Mouse (Mus musculus): ENCODE measurements around the gene Foxa2. TPM values are rescaled to one million over a fixed set of nuclear protein-coding genes. Genes with fewer than 3 reads are reported as not detected.
A peak's percentile ranks its signal among the peaks of the same experiment; 100 is the strongest.

Foxa2 gene
- total and polyA plus RNA-seq, 2 experiments from 2014 or later, result 2.7 to 11.1 TPM

DNA sequence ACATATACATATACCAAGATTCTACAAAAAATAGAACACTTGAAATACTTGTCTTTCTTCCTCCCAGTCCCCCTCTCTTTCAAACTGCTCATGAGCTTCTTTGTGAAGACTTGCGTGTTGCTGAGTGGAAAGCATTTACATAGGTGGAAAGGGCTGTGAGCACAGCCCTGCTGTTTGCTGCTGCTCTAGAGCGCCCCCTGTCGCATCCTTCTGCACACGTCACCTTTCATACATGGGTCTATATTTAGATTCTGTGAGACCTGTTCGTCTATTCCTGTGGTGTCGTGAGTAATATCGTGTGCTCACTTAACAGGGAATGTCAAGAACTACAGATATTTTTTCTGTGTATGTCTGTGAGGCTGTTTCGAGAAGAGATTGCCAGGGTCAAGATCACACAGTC, 35.5 kb upstream of the Foxa2 start:
- Histone ChIP-seq H3K36me3 (ENCODE audit: insufficient read depth, low read length) (no peaks in the 10 kb centered on the region), H3K4me3 (ENCODE audit: low read depth, low read length) (no peak overlapping the region), H3K27ac (ENCODE audit: low read depth, low read length) (no peak overlapping the region), H3K4me2 (ENCODE audit: low read depth, low read length, poor library complexity, severe bottlenecking) (no peak overlapping the region), H3K4me1 (ENCODE audit: insufficient read depth, low read length) (no peaks in the 10 kb centered on the region), H3K9ac (replicated peaks; ENCODE audit: low read length, poor library complexity, severe bottlenecking) (no peak overlapping the region), H3K27me3 (ENCODE audit: insufficient read depth, low read length) (no peaks in the 10 kb centered on the region), H3K9me3 (ENCODE audit: low read length) (no peaks in the 10 kb centered on the region)
- 23% methylated on average over 8 of the region's 8 CpGs for WGBS
- peak; percentile 75 for TF ChIP-seq CTCF (IDR thresholded peaks at IDR 0.05)
- ATAC-seq (ENCODE audit: low FRiP score) (0 out of 2 replicates have a peak, but pooled peaks have one; percentile 56), DNase-seq (ENCODE audit: low spot score) (peak; percentile 56)

DNA sequence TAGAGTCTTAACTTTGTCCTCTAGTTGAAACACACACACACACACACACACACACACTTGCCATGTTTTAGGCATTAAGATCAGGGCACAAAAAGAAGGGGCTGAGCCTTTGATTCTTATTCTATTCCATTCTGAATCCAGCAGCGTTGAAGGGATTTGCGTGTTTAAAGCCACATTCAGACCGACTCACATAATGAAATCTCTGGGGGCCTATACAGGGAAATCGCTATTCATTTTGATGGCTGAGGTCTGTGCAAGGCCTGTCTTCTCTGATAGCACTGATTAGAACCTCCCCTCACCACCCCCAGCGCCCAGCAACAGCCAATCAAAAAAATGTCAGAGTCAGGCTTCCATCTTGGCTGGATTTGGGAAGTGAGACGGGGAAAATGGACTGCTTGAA, 13.9 kb upstream of the Foxa2 start:
- DNase-seq (ENCODE audit: low spot score), result no peak
- Histone ChIP-seq H3K27me3 (ENCODE audit: insufficient read depth, low read length) (peaks cover 3% of the 10 kb centered on the region; the same call in 1 of the 2 replicates), H3K4me2 (ENCODE audit: low read depth, low read length, poor library complexity, severe bottlenecking) (no peak overlapping the region), H3K27ac (ENCODE audit: low read depth, low read length) (no peak overlapping the region), H3K9ac (replicated peaks; ENCODE audit: low read length, poor library complexity, severe bottlenecking) (no peak overlapping the region), H3K36me3 (ENCODE audit: insufficient read depth, low read length) (no peaks in the 10 kb centered on the region), H3K4me3 (ENCODE audit: low read depth, low read length) (no peak overlapping the region), H3K9me3 (ENCODE audit: low read length) (no peaks in the 10 kb centered on the region), H3K4me1 (ENCODE audit: insufficient read depth, low read length) (no peaks in the 10 kb centered on the region)
- WGBS, result 20% methylated on average over 6 of the region's 6 CpGs
- no peak for ATAC-seq (ENCODE audit: low FRiP score)
- TF ChIP-seq CTCF (IDR thresholded peaks at IDR 0.05), result no peak

- TF ChIP-seq CTCF (IDR thresholded peaks at IDR 0.05), result no peak
Observed at GRCm38 (mm10) chr2:148053411-148053810, 6.6 kb upstream of the Foxa2 start.

GRCm38 (mm10) chr2:148048484-148049129, 1.8 kb upstream of the Foxa2 start:
- peak overlapping the region; percentile 18; the same call in 1 of the 2 replicates for H3K4me3 ChIP-seq (ENCODE audit: low read depth, low read length)
- DNase-seq (ENCODE audit: low spot score) (peak; percentile 63), ATAC-seq (ENCODE audit: low FRiP score) (peak; percentile 47; the same call in 1 of the 2 replicates)
- H3K27ac ChIP-seq (ENCODE audit: low read depth, low read length), result no peak overlapping the region
- peak overlapping the region; percentile 36 for H3K4me2 ChIP-seq (ENCODE audit: low read depth, low read length, poor library complexity, severe bottlenecking)
- H3K4me1 ChIP-seq (ENCODE audit: insufficient read depth, low read length), result no peaks in the 10 kb centered on the region
- H3K9ac ChIP-seq (replicated peaks; ENCODE audit: low read length, poor library complexity, severe bottlenecking), result no peak overlapping the region
- H3K9me3 ChIP-seq (ENCODE audit: low read length), result no peaks in the 10 kb centered on the region
- TF ChIP-seq CTCF (IDR thresholded peaks at IDR 0.05), result peak; percentile 64
- no peaks in the 10 kb centered on the region for H3K36me3 ChIP-seq (ENCODE audit: insufficient read depth, low read length)
- peaks cover 89% of the 10 kb centered on the region for H3K27me3 ChIP-seq (ENCODE audit: insufficient read depth, low read length)
- under 1% methylated on average over 41 of the region's 41 CpGs for WGBS

More at GRCm38 (mm10) chr2:148053411-148053810, 6.6 kb upstream of the Foxa2 start:
- ATAC-seq (ENCODE audit: low FRiP score) (no peak), DNase-seq (ENCODE audit: low spot score) (no peak)
- Histone ChIP-seq H3K27me3 (ENCODE audit: insufficient read depth, low read length) (peaks cover 51% of the 10 kb centered on the region), H3K4me2 (ENCODE audit: low read depth, low read length, poor library complexity, severe bottlenecking) (no peak overlapping the region), H3K27ac (ENCODE audit: low read depth, low read length) (no peak overlapping the region), H3K9ac (replicated peaks; ENCODE audit: low read length, poor library complexity, severe bottlenecking) (no peak overlapping the region), H3K36me3 (ENCODE audit: insufficient read depth, low read length) (no peaks in the 10 kb centered on the region), H3K4me1 (ENCODE audit: insufficient read depth, low read length) (no peaks in the 10 kb centered on the region), H3K4me3 (ENCODE audit: low read depth, low read length) (no peak overlapping the region), H3K9me3 (ENCODE audit: low read length) (no peaks in the 10 kb centered on the region)
- WGBS, result 7% methylated on average over 6 of the region's 6 CpGs

DNA sequence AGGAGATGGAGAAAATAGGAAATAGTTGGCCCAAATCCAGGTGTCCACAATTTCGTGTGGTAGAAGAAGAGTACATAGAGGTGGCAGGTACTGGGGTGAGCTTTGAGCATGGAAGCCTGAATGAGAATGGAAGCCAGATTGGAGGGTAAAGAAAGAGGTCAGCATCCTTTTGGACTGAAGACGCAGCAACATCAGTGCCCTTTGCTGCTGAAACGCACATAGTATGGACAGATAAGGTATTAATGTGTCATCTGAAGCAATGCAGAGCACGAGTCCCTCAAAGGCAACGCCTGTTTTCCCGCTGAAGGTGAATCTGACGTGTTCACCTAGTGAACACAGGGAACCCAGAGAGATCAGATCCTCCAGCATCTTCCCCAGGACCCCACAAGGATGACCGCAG, 842 bp upstream of the Foxa2 start:
- WGBS, result 6% methylated on average over 8 of the region's 8 CpGs
- Histone ChIP-seq H3K36me3 (ENCODE audit: insufficient read depth, low read length) (no peaks in the 10 kb centered on the region), H3K27me3 (ENCODE audit: insufficient read depth, low read length) (peaks cover 88% of the 10 kb centered on the region), H3K27ac (ENCODE audit: low read depth, low read length) (no peak overlapping the region), H3K4me2 (ENCODE audit: low read depth, low read length, poor library complexity, severe bottlenecking) (no peak overlapping the region), H3K4me3 (ENCODE audit: low read depth, low read length) (no peak overlapping the region), H3K9me3 (ENCODE audit: low read length) (no peaks in the 10 kb centered on the region), H3K4me1 (ENCODE audit: insufficient read depth, low read length) (no peaks in the 10 kb centered on the region), H3K9ac (replicated peaks; ENCODE audit: low read length, poor library complexity, severe bottlenecking) (no peak overlapping the region)
- TF ChIP-seq CTCF (IDR thresholded peaks at IDR 0.05), result no peak
- no peak for ATAC-seq (ENCODE audit: low FRiP score)
- no peak for DNase-seq (ENCODE audit: low spot score)

- Histone ChIP-seq H3K9me3 (ENCODE audit: low read length) (no peaks in the 10 kb centered on the region), H3K27me3 (ENCODE audit: insufficient read depth, low read length) (peaks cover 90% of the 10 kb centered on the region), H3K4me3 (ENCODE audit: low read depth, low read length) (peak overlapping the region; percentile 24), H3K4me1 (ENCODE audit: insufficient read depth, low read length) (no peaks in the 10 kb centered on the region), H3K36me3 (ENCODE audit: insufficient read depth, low read length) (no peaks in the 10 kb centered on the region), H3K4me2 (ENCODE audit: low read depth, low read length, poor library complexity, severe bottlenecking) (peak overlapping the region; percentile 32; the same call in 1 of the 2 replicates), H3K9ac (replicated peaks; ENCODE audit: low read length, poor library complexity, severe bottlenecking) (no peak overlapping the region), H3K27ac (ENCODE audit: low read depth, low read length) (no peak overlapping the region)
- ATAC-seq (ENCODE audit: low FRiP score) (no peak), DNase-seq (ENCODE audit: low spot score) (no peak)
- 2% methylated on average over 57 of the region's 65 CpGs for WGBS
- no peak for TF ChIP-seq CTCF (IDR thresholded peaks at IDR 0.05)
Observed at GRCm38 (mm10) chr2:148045937-148046798, 601 bp downstream of the Foxa2 start.

Data from midbrain, postnatal 0 days (tissue).